Mouse (Mus musculus) adrenal gland, adult 18-20 months (tissue): ENCODE data around the gene Tcte2. TPM values are rescaled to one million over a fixed set of nuclear protein-coding genes. Genes with fewer than 3 reads are reported as not detected.
"Not testable (repeated sequence)": the region's sequence is repeated elsewhere in the genome, so short reads cannot be mapped to it uniquely, and the experiment has no call there.

ENCODE experiments used
- DNase-seq, 2 experiments: peaks; one replicate each; pipeline ENCODE4 v3.0.0; 2021 to 2022; ENCODE audit warnings: low spot score in 2 of 2
- total RNA-seq, 2 experiments: library from RNA; stranded (reverse); gene quantifications; 1 replicate in 1 of 2; 2 replicates in 1 of 2; pipeline ENCODE4 v1.2.3; 2021

Tcte2 gene
- total RNA-seq, 2 experiments from 2014 or later, result 4.5 to 6.0 TPM

DNA sequence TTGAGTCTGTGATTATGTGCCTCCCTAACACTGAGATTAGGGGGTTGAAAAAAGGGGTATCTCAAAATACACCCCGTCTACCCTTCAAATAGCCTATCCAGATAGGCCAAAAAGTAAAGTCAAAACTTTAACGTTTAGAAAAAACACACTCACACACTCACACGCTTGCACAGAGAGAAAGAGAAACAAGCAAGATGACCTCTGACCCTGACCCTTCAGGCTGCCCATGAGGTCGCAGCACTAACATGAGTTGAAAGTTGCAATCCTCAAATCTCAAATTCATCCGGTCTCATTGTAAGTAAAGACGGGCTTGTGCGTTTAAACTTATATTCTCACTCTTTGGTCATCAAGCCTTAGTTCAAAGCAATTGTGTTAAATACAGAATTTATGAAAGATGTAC, 77.4 kb downstream of the Tcte2 start:
- DNase-seq, result no peak

DNA sequence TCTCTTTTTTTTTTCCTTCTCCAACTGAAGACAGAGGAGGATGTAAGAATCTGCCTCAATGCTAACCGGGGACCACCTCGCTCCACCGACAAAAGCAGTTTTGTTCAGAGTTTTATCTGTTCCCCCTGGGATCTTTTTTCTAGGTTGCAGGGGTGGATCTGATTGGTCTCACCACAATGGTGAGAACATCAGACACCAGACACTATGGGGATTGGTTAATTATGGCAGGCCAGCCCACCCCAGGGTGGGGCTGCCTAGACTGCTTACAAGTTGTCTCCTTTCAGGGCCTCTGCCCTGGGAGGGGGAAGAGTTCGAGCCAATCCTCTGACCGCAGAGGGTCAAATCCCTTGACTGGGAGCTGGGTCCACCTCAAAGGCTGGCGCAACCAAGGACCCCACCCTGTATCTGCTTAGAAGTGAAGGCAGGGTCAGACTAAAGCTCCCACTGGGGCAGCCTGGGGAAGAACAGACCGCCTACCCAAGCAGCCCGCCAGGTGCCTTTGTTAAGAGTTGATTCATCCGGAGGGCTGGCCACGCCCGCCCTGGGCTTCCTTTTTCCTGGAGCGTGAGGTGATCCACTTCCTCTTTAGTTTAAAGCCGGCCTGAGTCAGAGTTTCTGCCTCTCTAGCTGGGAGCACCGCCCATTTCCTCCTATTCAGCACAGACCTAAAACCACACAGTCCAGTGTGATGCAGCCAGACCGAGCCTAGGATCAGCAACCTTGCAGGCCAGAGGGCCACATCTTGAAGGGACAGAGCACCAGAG, 78.0 kb downstream of the Tcte2 start:
- DNase-seq, result peak; percentile 21 to 61

DNA sequence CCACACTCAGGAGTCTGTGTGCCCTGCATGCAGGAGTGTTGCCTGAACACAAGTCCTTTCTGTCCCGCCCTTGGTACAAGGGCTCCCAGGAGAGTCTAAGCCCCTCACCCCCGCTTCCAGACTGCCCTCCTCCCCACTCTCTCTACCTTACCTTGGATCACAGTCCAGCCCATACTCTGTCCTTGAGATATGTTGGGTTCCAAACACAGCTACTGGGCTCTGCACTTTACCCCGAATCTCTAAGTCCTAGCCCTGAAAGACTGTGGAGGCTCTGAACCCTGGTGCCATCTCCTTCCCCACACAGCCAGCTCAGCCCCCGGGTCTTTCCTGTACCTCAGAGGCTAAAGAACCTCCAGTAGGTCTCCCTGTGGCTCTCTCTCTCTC, 78.6 kb downstream of the Tcte2 start:
- no peak for DNase-seq

DNA sequence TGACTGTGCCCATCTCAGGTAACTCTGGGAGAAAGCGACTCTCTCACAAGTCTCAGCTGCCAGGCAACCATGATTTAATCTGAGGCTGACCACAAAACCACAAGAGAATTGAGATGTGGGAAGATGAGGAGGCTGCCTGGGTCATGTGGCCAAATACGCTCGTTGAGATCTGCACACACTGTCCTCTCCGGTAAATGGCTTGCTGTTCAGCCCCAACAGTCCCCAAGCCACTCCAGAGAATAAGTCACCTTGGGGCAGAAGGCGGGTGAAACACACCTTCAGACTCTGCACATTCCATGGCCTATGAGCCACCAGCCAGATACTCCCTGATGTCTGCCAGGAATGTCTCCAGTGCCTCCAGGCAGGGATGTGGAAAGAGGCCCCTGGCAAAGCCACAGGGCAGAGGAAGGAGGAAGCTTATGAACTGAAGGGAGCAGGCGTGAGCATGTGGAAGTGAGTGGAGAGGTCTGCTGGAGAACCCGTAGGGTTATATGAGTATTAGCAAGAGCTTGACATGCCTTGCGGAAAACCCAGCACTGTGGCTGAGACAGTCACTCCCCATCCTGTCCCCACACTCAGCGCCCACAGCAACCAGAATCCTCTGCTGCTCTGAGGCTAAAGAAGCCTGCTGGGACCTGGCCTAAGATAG, 79.1 kb downstream of the Tcte2 start:
- no peak for DNase-seq

DNA sequence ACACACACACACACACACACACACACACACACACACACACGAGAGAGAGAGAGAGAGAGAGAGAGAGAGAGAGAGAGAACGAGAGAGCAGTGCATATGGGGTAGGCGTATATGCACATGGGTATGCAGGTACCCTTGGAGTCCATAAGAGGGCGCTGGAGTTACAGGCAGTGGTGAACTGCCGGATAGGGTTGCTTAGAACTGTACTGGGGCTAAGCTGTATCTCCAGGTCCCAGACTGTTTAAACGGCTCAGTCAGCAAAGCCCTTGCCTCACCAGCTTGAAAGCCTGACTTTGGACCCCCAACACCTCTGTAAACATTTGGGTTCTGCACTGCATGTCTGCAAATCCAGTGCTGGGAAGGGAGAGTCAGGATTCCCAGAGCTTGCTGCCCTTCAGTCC, 79.9 kb downstream of the Tcte2 start:
- no peak for DNase-seq

DNA sequence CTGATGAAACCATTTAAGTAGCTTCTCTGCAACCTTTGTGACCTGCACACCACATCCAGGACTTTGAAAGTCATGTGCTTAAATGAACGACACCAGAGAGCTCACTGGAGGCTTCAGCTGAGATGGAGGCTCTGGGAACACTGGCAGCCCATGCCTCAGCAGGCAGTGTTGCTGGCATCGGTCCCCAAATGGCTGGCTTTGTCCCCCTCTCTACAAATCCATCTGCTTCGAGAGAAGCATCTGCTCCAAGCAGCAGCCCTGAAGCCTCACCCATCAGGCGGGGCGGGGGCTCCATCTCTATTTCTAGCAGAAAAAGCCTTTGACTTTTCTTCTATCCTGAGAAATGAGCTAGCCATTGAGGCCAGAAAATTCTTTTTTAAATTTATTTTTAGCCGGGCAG, 80.5 kb downstream of the Tcte2 start:
- DNase-seq, result no peak

DNA sequence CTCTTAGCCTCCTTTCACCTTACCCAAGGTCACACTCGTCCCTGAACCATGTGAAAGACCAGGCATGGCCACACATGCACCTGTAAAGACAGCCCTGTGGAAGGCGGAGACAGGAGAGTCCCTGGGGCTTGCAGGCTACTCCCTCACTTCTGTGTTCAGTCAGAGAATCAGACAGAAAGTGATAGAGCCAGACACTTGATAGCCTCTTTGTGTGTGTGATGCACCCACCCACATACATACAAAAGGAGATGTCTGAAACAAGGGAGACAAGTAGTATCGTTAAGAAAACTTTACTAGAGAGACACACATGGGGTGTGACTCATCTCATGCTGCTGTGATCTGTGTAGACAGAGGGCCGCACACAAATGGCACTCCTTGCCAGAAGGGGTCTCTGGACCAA, 81.3 kb downstream of the Tcte2 start:
- DNase-seq, result no peak

DNA sequence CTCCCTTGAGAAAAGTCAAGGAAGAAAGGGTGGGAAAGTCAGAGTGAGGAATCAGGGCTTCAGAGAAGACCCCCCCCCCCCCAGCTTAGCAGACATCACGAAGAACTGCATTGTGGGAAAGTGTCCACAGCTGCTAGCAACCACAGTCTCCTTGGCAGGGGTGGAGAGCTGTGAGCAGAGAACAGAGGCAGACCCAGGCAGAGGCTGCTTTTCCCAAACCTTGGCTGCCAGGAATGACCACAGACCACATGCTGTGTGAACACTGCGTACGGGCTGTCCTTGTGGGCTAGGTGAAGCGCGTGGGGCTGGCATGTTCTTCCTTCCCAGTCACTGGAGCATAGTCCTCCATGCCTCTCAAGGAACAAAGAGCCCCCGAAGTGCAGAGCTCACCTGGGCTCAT, 81.9 kb downstream of the Tcte2 start:
- no peak for DNase-seq

DNA sequence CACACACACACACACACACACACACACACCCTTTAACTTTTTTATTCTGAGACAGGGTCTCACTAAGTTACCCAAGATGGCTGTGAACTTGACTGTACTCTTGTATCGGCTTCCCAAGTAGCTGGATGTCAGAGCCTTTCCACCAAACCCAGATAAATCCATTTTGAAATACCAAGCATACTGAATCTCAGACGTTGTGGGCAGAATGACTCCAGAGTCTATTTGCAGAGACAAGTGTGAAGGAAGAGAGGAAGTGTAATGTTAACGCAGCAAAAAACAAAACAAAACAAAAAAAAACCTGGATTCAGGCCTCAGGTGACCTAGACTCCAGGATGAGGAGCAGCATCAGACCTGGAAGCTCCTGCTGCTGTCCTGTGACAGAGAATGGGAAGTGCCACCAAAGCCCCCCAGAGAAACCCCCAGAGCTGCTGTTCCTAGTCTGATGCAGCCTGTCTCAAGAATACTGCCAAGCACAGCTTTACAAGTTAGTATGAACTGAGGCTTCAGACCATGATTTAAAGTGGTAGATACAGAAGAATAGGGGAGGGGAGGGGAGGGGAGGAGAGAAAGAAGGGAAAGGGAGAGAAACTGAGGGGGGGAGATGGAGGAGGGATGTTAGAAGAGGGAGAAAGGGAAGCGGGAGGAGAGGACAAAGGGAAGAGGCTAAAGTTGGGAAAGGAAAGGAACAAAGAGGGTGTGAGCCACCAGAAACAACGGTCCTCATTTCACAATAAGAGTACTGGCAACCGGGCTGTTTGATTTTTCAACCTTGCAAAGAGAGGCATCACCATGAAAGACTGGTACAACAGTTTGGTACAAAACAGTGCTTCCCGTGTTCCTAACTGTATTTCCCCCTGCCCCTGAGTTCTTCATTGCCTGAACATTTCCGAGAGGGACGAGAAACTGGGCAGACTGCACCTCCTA, 84.1 kb downstream of the Tcte2 start:
- DNase-seq, result no peak

DNA sequence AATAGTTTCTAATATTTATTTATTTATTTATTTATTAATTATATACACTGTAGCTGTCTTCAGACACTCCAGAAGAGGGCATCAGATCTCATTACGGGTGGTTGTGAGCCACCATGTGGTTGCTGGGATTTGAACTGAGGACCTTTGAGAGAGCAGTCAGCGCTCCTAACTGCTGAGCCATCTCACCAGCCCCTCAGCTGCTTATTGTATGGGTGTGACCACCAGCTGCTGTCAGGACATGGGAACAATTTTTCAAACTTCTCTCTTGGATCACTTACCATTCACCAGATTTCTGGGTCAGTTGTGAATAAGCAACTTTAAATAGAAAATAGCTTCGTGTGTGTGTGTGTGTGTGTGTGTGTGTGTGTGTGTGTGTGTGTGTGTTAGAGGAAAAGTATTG, 85.5 kb downstream of the Tcte2 start:
- DNase-seq, result not testable (repeated sequence)

DNA sequence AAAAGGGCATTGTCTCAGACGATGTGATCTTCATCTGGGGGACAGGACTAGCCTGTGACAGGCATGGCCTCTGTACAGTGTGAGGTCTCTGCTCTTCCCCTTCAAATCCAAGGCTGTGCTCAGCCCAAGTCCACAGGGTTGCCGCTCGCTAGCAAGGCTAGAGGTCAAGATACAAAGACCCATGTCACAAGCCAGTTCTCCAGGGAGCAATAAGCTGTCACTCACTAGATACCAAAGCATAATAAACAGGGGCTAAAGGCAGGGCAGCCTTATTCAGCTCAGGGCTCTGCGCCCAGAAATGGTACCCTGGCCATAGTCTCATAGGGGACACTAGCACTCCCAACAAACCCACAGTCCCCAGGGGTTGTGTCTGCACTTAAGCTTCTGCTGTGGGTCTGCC, 86.0 kb downstream of the Tcte2 start:
- DNase-seq, result no peak

DNA sequence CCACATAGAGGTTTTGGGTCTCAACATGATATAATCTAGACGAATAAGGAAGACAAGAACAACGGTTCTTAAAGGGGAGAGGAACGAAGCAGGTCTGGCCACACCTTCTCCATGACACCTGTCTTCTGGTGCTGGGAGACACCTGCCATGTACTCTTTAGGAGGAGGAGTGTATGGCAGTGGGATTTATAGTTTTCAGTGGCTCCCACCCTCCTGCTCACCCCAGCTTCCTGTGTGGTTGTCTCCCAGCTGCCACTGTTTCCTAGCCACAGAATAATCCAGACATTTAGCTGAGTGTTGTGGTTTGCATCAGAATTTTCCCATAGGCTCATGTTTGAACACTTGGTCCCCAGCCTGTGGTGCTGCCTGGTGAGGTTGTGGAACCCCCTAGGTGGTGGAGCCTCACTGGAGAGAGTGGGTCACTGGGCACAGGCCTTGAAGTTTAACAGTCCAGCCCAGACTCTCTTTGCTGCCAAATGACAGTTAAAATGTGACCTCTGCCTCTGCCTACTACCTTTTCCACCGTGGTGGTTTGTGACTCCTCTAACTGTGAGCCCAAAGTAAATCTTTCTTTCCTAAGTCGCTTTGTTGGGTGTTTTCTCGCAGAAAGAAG, 86.8 kb downstream of the Tcte2 start:
- DNase-seq, result no peak

DNA sequence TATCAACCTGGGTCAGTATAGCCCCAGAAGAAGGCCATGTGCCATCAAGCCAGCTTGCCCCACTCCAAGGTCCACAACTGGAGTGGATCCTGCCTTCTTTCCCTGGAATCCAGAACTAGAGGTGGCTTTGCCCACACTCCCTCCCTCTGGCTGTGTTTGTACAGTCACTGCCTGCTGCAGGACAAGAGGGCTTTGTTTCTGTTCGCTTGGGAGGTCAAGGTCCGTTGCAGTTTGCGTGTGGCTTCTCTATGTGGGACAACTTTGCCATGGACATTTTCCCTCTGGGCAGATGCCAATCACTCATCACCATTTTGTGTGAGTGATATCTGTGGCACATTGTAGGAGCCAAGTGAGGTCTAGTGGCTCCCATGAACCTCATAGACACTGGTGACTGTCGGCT, 89.9 kb downstream of the Tcte2 start:
- no peak for DNase-seq

DNA sequence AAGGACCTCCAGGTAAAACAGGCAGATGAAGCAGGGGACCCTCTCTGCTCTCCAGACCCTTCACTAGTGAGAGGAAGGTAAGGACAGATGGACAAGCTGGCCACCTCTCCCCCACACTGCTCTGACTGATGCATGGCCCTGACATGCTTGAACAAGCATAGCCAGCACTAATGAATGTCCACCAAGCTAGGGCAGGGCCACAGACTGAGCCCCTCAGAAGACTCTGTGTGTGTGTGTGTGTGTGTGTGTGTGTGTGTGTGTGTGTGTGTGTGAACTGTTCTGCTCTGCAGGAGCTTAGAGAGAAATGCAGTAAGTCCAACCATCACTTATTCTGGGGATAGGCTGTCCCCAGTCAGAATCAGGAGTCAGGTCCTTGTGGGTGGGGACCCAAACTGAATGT, 91.4 kb downstream of the Tcte2 start:
- no peak for DNase-seq

DNA sequence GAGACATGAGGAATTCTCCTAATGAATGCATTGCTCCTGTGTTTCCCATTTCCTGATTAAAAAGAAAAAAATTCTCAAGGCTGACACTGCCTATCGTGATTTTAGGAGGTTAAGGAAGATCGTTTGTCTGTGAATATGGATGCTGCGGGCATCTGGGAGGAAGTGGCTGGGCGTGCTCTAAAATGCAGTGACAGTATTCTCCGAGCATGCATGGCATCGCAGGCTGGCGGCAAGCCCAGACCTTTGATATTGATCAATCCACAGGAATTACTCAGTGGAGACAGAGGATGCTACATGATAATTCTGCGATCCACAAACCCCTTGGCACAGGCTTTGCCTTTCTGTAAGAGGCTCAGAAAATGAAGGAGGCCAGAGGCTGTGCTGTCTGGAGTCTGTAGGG, 92.4 kb downstream of the Tcte2 start:
- peak; percentile 45 to 55 for DNase-seq

DNA sequence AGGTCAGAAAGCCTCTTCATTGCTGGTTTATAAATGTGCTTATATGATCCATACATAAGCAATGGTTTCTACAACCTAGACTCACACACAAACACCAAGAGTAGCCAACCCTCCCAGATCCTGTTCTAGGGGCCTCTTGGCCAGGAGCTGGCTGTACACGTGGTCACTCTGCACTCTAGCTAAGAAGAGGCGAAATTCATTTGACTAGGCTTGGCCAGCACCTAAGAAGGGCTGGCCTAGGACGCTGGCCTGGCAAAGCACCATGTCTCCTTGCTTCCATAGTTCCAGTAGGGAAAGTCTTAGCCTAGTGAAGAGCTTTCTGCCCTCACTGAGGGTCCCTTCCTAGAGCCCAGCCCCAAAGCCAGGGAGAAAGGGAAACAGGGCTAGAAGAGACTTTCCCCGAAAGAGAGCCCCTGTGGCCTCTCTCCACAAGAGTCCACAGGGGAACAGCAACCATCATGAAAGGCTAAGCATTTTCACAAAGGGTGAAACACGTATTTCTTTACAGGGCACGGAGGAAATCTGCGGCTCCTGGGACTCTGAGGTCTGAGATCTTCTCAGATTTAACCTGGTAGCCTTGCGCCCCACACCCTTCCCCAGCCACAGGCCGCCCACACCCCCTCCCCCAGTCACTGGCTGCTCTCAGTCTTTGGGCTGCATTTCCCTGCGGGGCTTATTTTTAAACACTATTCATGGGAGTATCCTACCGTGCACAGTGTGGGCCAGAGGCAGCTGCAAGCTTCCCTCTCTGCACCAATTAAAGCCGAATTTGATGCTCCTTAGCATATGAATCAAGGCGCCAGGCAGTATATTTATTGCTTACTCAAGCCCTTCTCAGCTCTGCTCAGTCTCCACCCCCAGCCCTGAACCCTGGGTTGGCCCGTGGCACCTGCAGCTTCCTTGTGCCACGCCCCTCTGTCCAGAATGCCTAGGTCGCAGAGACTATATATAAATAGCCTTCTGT, 93.3 kb downstream of the Tcte2 start:
- DNase-seq, result no peak

DNA sequence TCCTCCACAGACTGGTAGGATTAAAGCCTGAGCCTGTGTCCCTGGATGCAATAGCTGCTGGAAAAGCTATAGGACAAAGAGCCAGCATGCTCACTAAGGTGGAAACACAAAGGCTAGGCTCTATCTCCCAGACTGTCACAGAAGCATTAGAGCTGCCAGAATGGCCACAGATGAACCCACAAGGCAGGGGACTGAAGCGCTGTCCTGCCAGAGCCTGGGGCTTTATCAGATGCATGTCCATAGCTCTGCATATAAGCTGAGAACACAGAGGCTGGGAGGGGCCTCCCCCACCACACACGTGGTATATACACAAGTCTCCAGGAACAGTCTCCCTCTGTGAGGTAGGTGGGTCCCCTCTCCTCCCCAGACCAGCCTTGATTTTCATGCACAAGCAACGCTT, 94.6 kb downstream of the Tcte2 start:
- no peak for DNase-seq

DNA sequence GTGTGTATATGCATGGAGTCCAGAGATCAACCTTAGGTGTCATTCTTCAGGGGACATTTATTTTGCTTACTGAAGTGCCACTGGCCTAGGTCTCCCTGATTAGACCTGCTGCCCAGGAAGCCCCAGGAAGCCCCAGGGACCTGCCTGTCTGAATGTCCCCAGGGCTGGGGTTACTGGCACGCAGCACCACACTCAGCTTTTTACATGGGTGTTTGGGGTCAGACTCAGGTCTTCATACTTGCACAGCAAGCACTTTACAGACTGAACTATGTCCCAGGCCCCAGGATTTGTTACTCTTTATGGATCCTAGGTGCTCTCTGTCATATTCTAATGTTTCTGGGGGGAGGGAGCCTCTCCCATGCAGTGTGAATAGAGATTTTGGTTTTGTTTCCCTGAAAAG, 95.9 kb downstream of the Tcte2 start:
- no peak for DNase-seq

DNA sequence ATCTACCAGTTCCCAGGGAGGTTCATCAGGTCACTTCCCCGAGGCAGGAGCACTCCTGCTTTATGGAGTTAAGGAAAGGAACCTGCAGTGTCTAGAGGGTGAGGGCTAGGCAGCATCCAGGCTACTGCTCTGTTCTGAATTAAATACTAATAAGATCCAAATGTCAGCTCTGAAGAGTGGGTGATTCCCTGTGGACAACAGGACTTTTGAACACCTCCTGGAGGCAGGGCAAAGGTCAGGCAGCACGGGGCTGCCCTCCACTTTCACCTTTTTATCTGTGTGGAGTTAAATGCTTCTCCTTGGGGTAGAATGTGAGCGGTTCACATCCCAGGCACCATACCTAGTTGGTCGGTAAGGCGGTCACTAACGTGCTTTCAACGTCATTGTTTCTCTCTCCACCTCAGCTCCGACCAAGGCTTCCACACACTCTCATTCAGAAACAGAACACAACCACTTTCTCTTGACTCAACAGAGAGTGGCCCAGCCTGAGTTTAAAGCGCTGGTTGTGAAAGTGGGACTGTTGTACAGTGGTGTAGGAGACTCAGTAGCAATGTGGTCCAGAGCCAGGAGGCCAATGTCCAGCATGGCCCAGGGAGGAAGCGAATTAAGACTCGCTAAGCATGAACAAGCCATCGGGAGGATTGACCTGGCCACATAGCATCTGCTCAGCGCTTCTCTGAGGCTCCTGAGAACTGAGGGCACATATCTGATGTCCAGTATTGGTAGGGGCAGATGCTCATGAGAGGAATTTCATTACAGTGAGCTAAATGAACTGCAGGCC, 98.0 kb downstream of the Tcte2 start:
- DNase-seq, result no peak
